Mouse (Mus musculus) adrenal gland, postnatal 36 days (tissue): ENCODE measurements around the gene Ccdc102a. TPM values are rescaled to one million over a fixed set of nuclear protein-coding genes. Genes with fewer than 3 reads are reported as not detected.

Experiments
- DNase-seq, 2 experiments: peaks; one replicate each; pipeline ENCODE4 v3.0.0; 2021; ENCODE audit warnings: mixed read lengths in 1 of 2
- total RNA-seq, 2 experiments: library from RNA; stranded (reverse); gene quantifications; 2 replicates each; pipeline ENCODE4 v1.2.3; 2021

Ccdc102a gene
- total RNA-seq, 2 experiments from 2014 or later: 7.6 to 8.6 TPM

DNA sequence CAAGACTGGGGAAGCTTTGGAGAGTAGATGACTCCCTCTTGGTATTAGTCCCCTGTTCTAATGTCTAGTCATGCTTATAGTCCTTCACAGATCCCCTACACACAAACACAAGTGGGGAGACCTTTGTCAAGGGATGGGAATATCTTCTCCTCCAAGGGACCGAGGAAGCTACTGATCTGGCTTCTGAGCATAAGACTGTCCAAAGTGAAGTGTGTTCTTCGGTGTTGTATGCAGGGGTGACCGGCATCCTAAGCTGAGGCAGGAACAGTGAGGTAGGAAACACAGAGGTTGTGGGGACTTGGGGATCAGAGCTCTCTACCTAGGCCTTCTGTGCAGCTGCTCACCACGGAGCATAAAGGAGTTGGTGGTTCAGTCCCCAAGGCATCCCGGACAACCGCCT, 4.3 kb upstream of the Ccdc102a start:
- no peak for DNase-seq

- DNase-seq: no peak
These were observed 1.4 kb upstream of the Ccdc102a start for GRCm38 (mm10) chr8:94919256-94919655.

DNA sequence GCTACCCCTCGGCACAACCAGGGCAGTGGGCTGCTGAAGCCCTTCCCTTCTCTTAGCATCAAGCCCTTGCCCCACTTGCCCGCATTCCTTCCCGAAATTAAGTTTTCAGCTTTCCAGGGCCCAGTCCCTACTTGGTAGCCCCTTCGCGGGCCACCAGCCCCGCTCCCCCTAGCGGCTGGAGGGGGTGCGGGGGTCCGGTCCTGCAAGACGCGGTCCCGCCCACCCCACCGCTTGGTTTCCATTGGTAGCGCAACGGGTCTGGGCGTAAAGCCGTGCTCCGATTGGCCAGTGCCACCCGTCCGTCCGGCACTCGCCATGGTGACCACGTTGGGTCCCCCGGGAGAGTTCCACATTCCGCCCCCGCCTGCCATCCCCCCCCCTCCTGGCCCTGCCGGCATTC, 546 bp downstream of the Ccdc102a start:
- DNase-seq: peak; percentile 95 to 98

- DNase-seq: no peak
These were observed 956 bp downstream of the Ccdc102a start for GRCm38 (mm10) chr8:94916960-94917324.

DNA sequence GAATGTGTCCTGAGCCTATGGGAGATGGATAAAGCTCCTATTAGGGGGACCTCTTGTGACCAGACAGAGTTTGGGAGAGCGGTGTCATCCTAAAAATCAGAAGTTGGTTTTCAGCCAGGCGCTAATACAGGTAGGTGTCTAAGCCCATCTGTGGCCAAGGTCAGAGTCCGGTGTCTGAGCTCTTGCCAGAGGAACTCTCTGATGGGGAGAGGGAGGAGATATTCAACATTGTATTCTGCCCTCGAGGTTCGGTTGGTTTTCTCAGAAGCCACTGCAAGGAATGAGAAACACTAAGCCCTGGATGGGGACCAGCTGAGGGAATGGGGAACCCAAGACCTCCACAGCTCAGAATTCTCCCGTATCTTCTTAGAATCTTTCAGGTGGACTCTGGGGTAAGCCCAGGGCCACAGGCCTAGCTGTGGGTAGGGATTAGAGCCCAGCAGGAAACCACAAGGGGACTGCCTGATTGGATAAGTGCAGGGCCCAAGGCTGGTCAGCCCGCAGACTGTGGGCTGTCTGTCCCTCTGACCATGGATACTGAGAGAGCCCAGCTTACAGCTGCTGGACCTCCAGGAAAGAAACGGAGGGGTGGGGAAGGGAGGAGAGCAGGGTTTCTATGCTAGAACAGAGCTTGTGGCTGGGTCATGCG, 1.5 kb downstream of the Ccdc102a start:
- DNase-seq: no peak

GRCm38 (mm10) chr8:94914701-94915101, 3.2 kb downstream of the Ccdc102a start:
- DNase-seq: no peak

DNA sequence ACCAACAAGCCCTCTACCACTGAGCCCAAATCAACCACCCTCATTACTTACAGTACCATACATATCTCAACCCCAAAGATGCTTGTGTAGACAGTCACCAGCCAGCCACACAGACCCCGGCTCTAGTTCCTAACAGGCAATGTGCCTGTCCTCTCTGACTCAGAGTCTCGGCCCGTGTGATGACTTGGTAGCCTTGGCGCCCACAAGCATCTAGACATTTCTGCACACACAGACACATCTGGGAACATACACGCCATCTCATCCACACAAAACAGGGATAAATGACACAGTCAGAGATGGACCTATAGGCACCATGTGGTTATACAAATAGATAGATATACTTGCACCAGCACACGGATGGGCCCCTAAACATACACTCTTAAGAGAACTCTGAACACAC, 3.6 kb downstream of the Ccdc102a start:
- DNase-seq: no peak

DNA sequence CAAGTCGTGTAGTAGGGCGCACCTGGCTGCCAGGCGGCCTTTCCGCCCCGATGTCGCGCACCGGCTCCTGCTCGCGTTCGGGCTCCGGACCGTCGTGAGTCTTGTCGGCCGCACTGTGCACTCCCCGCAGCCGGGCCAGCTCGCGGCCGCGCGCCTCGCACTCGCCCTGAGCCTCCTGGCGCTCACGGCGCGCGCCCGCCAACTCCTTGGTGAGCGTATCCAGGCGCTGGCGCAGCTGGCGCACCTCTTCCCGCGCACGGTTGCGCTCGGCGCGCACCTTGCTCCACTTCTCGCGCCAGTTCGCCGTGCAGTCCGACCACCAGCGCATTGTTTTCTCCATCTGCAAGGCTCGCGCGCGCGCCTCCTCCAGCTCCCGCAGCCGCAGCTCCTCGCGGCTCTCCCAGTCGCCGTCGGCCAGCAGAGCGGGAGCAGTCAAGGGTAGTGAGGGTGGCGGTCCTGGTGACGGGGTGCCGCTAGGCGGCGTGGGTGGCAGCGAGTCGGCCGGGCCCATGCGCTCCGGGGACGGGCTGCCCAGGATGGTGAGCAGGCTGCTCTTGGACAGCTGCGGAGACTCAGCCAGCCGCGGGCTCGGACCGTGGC, 4.7 kb downstream of the Ccdc102a start:
- peak; percentile 85 to 90 for DNase-seq

- peak; percentile 89 to 92 for DNase-seq
These were observed 9.1 kb downstream of the Ccdc102a start for GRCm38 (mm10) chr8:94908847-94909246.

- DNase-seq: peak in 1 of 2 experiments; percentile 40
These were observed 10.2 kb downstream of the Ccdc102a start for GRCm38 (mm10) chr8:94907591-94908300.

DNA sequence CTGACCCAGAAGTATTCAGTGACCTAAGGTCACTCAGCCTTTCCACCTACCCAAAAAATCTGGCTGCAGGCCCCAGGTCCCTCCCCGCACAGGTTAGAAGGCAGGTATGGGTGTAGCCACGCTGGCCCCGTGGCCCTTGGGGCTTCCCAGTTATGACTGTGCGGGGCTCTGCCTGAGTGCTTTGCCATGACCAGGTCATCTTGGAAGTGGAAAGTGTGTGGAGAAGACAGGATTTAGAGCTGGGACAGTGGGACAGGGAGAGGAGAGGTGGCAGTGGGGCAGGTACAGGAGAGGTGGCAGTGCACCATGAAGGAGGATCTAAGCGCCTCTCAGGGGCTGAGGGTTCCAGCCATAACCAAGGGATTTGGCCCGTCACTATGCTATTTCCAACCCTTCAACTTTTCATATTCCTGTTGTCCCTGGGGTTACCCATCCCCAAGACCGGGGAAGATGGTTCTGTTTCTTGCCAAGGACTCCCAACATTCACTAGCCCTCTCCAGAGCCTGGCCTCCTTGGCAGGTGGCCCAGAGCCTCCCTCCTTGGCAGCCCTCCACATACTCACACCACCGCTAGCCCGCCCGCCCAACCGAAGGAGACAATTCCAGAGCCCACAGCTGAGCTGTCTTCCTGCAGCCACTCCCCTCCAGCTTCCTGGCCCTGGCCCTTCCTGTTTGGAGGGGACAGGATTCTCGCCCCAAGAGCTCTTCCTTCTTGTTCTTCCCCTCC, 13.3 kb downstream of the Ccdc102a start:
- DNase-seq: peak; percentile 88 to 90

GRCm38 (mm10) chr8:94903709-94904108, 14.2 kb downstream of the Ccdc102a start:
- no peak for DNase-seq

GRCm38 (mm10) chr8:94901031-94901430, 16.9 kb downstream of the Ccdc102a start:
- DNase-seq: no peak

GRCm38 (mm10) chr8:94900617-94901016, 17.3 kb downstream of the Ccdc102a start:
- DNase-seq: no peak

GRCm38 (mm10) chr8:94899262-94899661, 18.6 kb downstream of the Ccdc102a start:
- DNase-seq: no peak

DNA sequence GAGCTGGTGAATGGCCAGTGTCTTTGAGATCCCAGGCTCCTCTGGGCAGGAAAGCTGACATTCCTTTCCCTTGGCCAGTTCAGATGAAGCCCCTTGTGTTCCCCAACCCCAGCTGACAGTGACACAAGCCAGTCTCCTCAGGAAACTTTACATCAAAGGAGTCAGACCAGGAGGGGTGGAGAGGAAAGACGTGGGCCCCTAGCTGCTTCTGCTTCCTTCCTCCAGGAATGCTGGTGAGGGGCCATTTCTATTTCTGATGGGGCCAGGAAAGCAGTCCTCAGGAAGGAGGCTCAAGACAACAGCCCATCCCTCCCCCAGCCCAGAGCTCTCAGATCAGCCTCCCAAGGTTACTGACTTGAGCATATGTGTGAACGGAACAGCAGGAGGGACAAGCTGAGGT, 25.0 kb downstream of the Ccdc102a start:
- DNase-seq: no peak

GRCm38 (mm10) chr8:94888383-94889036, 29.4 kb downstream of the Ccdc102a start:
- peak; percentile 47 to 56 for DNase-seq

DNA sequence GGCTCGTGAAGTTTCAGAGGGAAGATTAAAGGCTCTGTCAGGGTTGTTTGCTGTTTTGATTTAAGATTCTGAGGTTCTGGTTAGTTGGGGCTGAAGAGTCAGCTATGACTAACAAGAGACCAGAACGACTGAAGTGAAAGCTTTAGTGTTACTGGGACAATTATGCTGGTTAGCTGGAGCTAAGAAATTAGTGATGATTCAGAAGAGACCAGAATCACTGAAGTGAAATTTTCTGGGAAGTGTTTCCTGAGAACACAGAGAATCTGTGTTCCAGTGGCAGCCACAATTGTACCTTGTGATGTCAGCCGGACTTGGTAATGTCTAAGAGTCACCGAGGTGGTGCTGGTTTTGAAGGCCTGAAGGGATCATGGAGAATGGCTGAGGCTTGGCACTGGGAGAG, 37.2 kb downstream of the Ccdc102a start:
- DNase-seq: no peak

DNA sequence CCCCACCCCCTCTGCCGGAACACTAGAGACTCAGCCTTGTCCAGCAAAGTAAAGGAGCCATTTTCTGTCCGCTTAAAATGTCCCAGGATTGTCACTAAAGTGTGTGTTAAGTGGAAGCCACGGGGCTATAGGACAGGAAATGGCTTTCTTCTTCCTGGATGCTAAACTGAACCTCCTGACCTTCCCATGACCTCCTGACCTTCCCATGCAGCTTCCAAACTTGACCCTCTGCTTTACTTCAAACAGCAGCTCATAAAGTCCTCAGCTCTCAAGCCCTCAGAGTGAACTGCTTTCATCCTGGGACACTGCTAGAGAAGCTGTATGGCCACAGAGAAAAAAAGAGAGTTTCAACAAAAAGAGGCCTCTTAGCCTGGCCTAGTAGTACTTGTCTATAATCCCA, 41.1 kb downstream of the Ccdc102a start:
- DNase-seq: no peak

DNA sequence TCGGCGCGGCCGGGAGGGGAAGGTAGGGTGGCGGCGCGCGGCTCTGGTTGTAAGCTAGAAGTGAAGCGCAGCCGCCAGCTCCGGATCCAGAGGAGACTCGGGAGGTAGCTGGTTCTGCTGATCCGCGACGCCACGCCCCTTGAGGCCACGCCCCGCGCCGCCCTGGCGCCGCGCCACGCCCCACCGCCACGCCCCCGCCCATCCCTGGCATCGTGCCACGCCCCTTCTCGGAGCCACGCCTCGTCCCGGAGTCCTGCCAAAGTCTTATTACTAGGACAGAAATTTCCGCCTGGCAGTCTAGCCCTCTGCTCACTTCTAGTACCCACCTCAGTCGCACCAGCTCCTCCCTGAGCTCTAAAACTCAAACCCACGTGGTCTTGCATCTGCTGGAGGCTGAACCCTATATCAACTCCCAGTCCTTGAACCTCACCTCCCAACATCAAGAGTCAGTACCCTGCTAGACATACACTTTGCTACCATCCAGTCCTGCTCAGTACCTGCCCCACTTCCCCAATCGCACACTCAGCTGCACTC, 41.6 kb downstream of the Ccdc102a start, which contains the start of gene Dok4:
Dok4 (minus strand) TSS at position 134 of the 534 bp plus-strand sequence.
- peak; percentile 94 to 95 for DNase-seq

GRCm38 (mm10) chr8:94875871-94876150, 42.1 kb downstream of the Ccdc102a start:
- no peak for DNase-seq
